Comparison of ENCODE assay signal across 8 mouse cellular contexts in the genomic region with DNA sequence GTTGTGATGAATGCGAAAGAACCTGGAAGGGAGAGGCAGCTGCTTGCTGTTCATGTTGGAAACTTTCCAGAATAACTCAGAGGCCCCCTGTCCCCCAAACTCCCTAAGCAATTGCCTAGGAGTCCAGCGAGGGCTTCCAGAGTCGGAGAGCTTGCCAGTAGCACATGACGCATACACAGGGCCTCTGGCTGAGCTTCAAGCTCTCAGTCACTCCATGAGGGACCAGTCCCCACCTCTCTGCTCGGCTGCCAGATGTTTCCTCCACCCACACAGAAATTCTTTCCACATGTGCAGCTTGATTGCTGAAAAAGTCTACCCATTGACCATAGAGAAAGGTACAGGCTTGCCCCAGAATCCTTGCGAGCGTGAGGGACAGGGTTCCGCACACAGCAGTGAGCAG.
A peak's percentile ranks its signal among the peaks of the same experiment; 100 is the strongest.
DNase-seq lines count a peak whose midpoint lies in the region; ATAC-seq and TF ChIP-seq lines count a peak whose summit lies in the region.

No protein-coding gene starts in this region.

- H3K9me3 ChIP-seq in hindbrain, embryonic 14.5 days (ENCODE audit: control insufficient read depth, low read length), result no peaks in the 10 kb centered on the region
- no peaks in the 10 kb centered on the region for H3K9me3 ChIP-seq in hindbrain, embryonic 12.5 days (replicated peaks)
- no peaks in the 10 kb centered on the region for H3K9me3 ChIP-seq in hindbrain, postnatal 0 days (ENCODE audit: low read length)
- no peaks in the 10 kb centered on the region for H3K9me3 ChIP-seq in lung, embryonic 15.5 days

- WGBS in hindbrain, embryonic 14.5 days, result 51% methylated on average over 8 of the region's 8 CpGs
- WGBS in hindbrain, embryonic 12.5 days, result 58% methylated on average over 8 of the region's 8 CpGs
- 42% methylated on average over 8 of the region's 8 CpGs for WGBS in hindbrain, postnatal 0 days
- 37% methylated on average over 8 of the region's 8 CpGs for WGBS in lung, embryonic 15.5 days

- H3K4me3 ChIP-seq in hindbrain, embryonic 14.5 days (replicated peaks; ENCODE audit: low read length), result no peak overlapping the region
- no peak overlapping the region for H3K4me3 ChIP-seq in hindbrain, embryonic 12.5 days
- H3K4me3 ChIP-seq in hindbrain, postnatal 0 days (ENCODE audit: low read length), result no peak overlapping the region
- H3K4me3 ChIP-seq in lung, embryonic 15.5 days, result no peak overlapping the region

- ATAC-seq in hindbrain, embryonic 14.5 days (ENCODE audit: low FRiP score), result peak; percentile 59; the same call in 1 of the 2 replicates
- no peak for ATAC-seq in hindbrain, embryonic 12.5 days (ENCODE audit: low FRiP score)
- ATAC-seq in CD4-positive, CD25-positive, alpha-beta regulatory T cell, adult 4 months, result peak; percentile 38
- no peak for ATAC-seq in hindbrain, postnatal 0 days
- peak; percentile 91 for ATAC-seq in lung, embryonic 15.5 days (ENCODE audit: borderline replicate concordance, extremely low read depth, low FRiP score, low TSS enrichment)
- no peak for ATAC-seq in frontal cortex, adult (ENCODE audit: low TSS enrichment)

- H3K4me2 ChIP-seq in hindbrain, embryonic 14.5 days (replicated peaks), result no peak overlapping the region
- H3K4me2 ChIP-seq in hindbrain, embryonic 12.5 days (replicated peaks), result no peak overlapping the region
- no peak overlapping the region for H3K4me2 ChIP-seq in hindbrain, postnatal 0 days (ENCODE audit: low read depth, low read length)
- H3K4me2 ChIP-seq in lung, embryonic 15.5 days, result no peak overlapping the region

- DNase-seq in hindbrain, embryonic 14.5 days (ENCODE audit: low spot score), result no peak
- DNase-seq in fibroblast of lung, adult 2 months (ENCODE audit: low read depth), result peak; percentile 93
- peak; percentile 67 for DNase-seq in hindbrain, postnatal 0 days (ENCODE audit: low spot score)
- no peak for DNase-seq in right cerebral cortex, postnatal 10 days (ENCODE audit: low spot score in 2 of 2)

- no peak overlapping the region for H3K9ac ChIP-seq in hindbrain, embryonic 14.5 days
- H3K9ac ChIP-seq in hindbrain, embryonic 12.5 days, result no peak overlapping the region
- no peak overlapping the region for H3K9ac ChIP-seq in hindbrain, postnatal 0 days (replicated peaks; ENCODE audit: low read length)
- H3K9ac ChIP-seq in lung, embryonic 15.5 days, result no peak overlapping the region

- H3K27ac ChIP-seq in hindbrain, embryonic 14.5 days, result no peak overlapping the region
- no peak overlapping the region for H3K27ac ChIP-seq in hindbrain, embryonic 12.5 days
- H3K27ac ChIP-seq in hindbrain, postnatal 0 days, result 0 out of 2 replicates have a peak overlapping the region, but pooled peaks have one; percentile 11
- no peak overlapping the region for H3K27ac ChIP-seq in lung, embryonic 15.5 days

- no peaks in the 10 kb centered on the region for H3K27me3 ChIP-seq in hindbrain, embryonic 14.5 days (ENCODE audit: control insufficient read depth, insufficient read depth, low read length)
- H3K27me3 ChIP-seq in hindbrain, embryonic 12.5 days, result no peaks in the 10 kb centered on the region
- H3K27me3 ChIP-seq in hindbrain, postnatal 0 days (ENCODE audit: insufficient read depth, low read length), result no peaks in the 10 kb centered on the region
- H3K27me3 ChIP-seq in lung, embryonic 15.5 days, result no peaks in the 10 kb centered on the region

- H3K4me1 ChIP-seq in hindbrain, embryonic 14.5 days (replicated peaks; ENCODE audit: control insufficient read depth, insufficient read depth, low read length), result peaks cover 18% of the 10 kb centered on the region
- peaks cover 14% of the 10 kb centered on the region for H3K4me1 ChIP-seq in hindbrain, embryonic 12.5 days
- H3K4me1 ChIP-seq in hindbrain, postnatal 0 days (ENCODE audit: insufficient read depth, low read length), result peaks cover 8% of the 10 kb centered on the region; the same call in 1 of the 2 replicates
- peaks cover 31% of the 10 kb centered on the region for H3K4me1 ChIP-seq in lung, embryonic 15.5 days

- H3K36me3 ChIP-seq in hindbrain, embryonic 14.5 days (replicated peaks; ENCODE audit: control insufficient read depth, insufficient read depth), result no peaks in the 10 kb centered on the region
- no peaks in the 10 kb centered on the region for H3K36me3 ChIP-seq in hindbrain, embryonic 12.5 days
- no peaks in the 10 kb centered on the region for H3K36me3 ChIP-seq in hindbrain, postnatal 0 days (ENCODE audit: insufficient read depth, low read length)
- no peaks in the 10 kb centered on the region for H3K36me3 ChIP-seq in lung, embryonic 15.5 days

- TF ChIP-seq CTCF in hindbrain, postnatal 0 days (IDR thresholded peaks at IDR 0.05; ENCODE audit: low read depth), result no peak

Comparison
In these comparisons a context has a peak if more than half of its experiments do, and no peak if none do; other contexts are left out.
1. ATAC-seq: peak in hindbrain, embryonic 14.5 days (single experiment), CD4-positive, CD25-positive, alpha-beta regulatory T cell, adult 4 months (single experiment) and lung, embryonic 15.5 days (single experiment); none in hindbrain, embryonic 12.5 days (single experiment), hindbrain, postnatal 0 days (single experiment) and frontal cortex, adult (single experiment).
2. DNase-seq: peak in fibroblast of lung, adult 2 months (single experiment) and hindbrain, postnatal 0 days (single experiment); none in hindbrain, embryonic 14.5 days (single experiment) and right cerebral cortex, postnatal 10 days (0 of 2).